Mouse (Mus musculus): ENCODE results near the gene Lypd3.
"Not testable (repeated sequence)": the region's sequence is repeated elsewhere in the genome, so short reads cannot be mapped to it uniquely, and the experiment has no call there.

The Lypd3 gene

DNA sequence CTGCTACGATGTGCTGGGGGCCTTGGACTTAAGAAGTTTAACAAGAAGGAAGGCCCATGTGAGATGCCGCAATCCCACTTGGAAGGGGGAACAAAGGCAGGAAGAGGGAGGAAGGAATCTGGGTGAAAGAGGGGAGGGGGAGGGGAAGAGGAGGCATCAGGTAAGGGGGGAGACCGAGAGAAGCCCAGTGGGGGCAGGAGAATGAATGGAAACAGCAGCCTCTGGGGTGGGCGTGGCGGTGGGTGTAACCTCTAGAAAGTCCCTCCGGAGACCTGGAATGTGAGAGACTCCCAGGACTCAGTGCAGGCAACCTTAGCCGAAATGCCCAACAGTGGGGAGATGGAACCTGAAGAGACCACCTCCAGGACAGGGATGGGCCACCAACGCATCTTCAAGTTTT, 28.0 kb downstream of the Lypd3 start:
- no peak for DNase-seq

DNA sequence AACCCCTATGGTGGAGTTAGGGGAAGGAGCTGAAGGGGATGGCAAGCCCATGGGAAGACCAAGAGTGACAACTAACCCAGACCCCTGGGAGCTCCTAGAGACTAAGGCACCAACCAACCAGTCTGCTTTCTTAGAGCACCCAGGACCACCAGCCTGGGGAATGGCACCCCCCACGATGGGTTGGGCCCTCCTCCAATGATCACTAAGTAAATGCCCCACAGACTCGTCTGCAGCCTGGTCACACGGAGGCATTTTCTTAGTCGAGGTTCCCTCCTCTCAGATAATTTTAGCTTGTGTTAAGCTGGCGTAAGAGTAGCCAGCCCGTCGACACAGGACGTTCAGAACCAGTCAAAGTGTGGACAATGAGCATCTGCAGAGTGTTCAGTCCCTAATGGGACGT, 28.6 kb downstream of the Lypd3 start:
- DNase-seq = no peak

DNA sequence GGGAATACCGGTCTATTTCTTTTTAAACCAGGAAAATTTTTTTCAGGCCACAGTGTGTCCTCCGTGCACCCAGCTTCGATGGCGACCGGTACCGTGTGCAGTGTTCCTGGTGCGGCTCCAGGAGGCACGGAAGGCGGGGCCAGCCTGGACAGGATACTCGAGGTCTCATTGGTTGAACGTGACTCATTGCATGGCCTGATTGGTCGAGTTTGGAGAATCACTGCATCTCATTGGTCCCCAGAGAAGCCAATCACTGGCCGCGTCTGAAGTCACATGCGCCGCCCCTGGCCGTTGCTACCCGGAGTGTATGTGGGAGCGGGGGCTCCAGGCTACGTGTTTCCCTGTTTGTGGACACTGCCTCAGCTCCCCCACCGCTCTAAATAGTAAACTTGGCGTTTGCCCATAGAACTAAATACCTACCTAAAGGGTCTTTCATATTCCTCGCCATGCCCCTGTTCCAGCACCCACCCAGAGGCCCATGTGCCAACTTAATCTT, 35.6 kb downstream of the Lypd3 start:
- no peak for DNase-seq

DNA sequence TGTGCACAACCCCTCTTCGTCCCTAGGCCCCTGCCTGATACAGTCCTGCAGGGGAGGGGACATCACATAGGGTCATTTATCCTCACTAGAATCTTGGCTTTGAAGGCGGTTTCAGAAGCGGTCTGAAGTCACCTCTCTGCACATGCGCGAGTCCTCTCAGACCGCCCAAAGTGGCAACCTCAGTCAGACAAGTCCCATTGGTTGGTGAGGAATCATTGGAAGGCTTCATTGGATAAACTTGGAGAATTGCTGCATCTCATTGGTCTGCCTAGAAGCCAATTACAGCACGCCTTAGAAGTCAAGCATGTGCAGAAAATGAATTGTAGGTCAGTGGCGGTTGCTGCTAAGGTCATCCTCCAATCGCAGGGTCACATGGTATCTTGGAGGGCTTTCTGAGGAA, 40.2 kb downstream of the Lypd3 start, which contains the start of gene Tex101:
Gene Tex101, minus strand, starts transcription at position 101 of the 400 bp plus-strand sequence.
- DNase-seq = no peak

DNA sequence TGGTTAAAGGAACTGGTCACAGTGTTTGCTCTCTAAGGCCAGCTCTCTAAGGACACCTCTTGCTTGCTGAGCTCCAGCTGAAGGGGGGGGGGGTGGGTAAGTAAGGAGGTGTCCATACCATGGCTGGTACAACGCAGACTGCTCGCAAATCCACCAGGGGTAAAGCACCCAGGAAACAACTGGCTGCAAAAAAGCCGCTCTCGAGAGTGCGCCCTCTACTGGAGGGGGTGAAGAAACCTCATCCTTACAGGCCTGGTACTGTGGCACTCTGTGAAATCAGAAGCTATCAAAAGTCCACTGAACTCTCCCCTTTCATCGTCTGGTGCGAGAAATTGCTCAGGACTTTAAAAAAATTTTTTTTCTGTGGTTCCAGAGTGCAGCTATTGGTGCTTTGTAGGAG, 47.8 kb downstream of the Lypd3 start:
- DNase-seq = not testable (repeated sequence)

DNA sequence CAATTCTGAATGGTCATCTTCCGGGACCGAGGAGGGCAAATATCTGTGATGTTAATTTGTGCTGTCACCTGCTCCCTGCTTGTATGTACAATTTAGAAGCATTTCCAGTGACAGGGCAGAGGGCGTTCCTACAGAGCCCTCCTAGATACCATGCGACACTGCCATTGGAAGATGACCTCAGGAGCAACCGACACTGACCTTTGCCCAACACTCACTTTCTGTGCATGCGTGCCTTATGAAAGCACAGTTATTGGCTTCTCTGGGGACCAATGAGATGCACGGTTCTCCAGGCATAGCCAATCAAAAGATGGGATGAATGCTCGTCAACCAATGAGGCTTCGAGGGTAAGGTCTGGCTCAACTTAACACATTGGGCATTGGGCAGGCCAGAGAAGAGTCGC, 51.2 kb downstream of the Lypd3 start:
- DNase-seq = not testable (repeated sequence)

All from kidney, postnatal 4 days (tissue).